Mouse (Mus musculus) gastrocnemius, adult 8-10 months (tissue): ENCODE results near the gene Ubn1. TPM values are rescaled to one million over a fixed set of nuclear protein-coding genes. Genes with fewer than 3 reads are reported as not detected.

Experiments used
- total RNA-seq, 4 experiments: library from RNA; stranded (reverse); gene quantifications; 2 replicates each; pipeline ENCODE4 v1.2.4; 2022

The Ubn1 gene
- total RNA-seq, 4 experiments from 2014 or later = 21.9 to 25.6 (median 23.0) TPM

Other genes with a start within 250 kb of the Ubn1 start
- not detected for gene 4930562C15Rik, start 214.6 kb upstream of the Ubn1 start, total RNA-seq
- 10 to 100 TPM; 28.6 to 40.8 (median 34.3) TPM for gene Ubald1, start 169.7 kb upstream of the Ubn1 start, total RNA-seq
- 10 to 100 TPM; 52.1 to 66.7 (median 55.3) TPM for gene Mgrn1, start 163.8 kb upstream of the Ubn1 start, total RNA-seq
- gene Nudt16l1, start 111.3 kb upstream of the Ubn1 start, total RNA-seq = 10 to 100 TPM; 10.0 to 12.9 (median 12.7) TPM
- gene Anks3, start 85.9 kb upstream of the Ubn1 start, total RNA-seq = 10 to 100 TPM in 3 of 4 experiments, 1 to 10 TPM in 1; 8.1 to 14.2 (median 12.0) TPM
- not detected for gene Sept12, start 52.2 kb upstream of the Ubn1 start, total RNA-seq
- gene Smim22, start 42.8 kb upstream of the Ubn1 start, total RNA-seq = not detected
- 1 to 10 TPM; 4.4 to 7.8 (median 6.0) TPM for gene Rogdi, start 36.5 kb upstream of the Ubn1 start, total RNA-seq
- gene Glyr1, start 194 bp upstream of the Ubn1 start, total RNA-seq = 10 to 100 TPM; 31.2 to 34.1 (median 33.6) TPM
- 1 to 10 TPM; 2.1 to 4.6 (median 3.4) TPM for gene Ppl, start 82.4 kb downstream of the Ubn1 start, total RNA-seq
- 10 to 100 TPM in 2 of 4 experiments, 1 to 10 TPM in 2; 8.2 to 10.6 (median 9.9) TPM for gene Sec14l5, start 97.1 kb downstream of the Ubn1 start, total RNA-seq
- gene Nagpa, start 154.0 kb downstream of the Ubn1 start, total RNA-seq = 1 to 10 TPM; 6.2 to 7.3 (median 6.6) TPM
- 1 to 10 TPM; 2.7 to 3.5 (median 3.0) TPM for gene AU021092, start 172.2 kb downstream of the Ubn1 start, total RNA-seq
- 10 to 100 TPM; 10.5 to 11.8 (median 11.0) TPM for gene Alg1, start 183.6 kb downstream of the Ubn1 start, total RNA-seq
- 1 to 10 TPM; 6.7 to 10.0 (median 8.0) TPM for gene Eef2kmt, start 205.9 kb downstream of the Ubn1 start, total RNA-seq